Mouse (Mus musculus): ENCODE data around the gene Cacna1a.

The Cacna1a gene

DNA sequence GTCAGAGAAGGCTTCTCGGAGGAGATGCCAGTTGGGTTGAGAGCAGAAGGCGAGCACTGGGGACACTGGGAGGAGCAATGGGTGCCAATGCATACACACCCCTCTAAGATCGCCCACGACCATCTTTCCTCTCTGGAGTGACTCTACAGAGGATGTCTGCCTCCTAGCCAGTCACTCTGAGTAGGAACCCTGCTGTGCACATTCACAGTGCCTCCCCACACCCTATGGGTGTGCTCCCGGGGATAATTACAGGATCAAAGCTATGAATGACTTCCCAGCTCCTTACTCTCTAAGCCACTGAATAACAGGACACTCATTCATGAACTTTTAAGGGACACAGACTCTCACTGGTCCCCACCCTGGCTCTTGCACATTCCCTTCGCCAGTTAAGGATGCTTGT is 151.1 kb downstream of the Cacna1a start:
- DNase-seq (ENCODE audit: low spot score), result no peak

DNA sequence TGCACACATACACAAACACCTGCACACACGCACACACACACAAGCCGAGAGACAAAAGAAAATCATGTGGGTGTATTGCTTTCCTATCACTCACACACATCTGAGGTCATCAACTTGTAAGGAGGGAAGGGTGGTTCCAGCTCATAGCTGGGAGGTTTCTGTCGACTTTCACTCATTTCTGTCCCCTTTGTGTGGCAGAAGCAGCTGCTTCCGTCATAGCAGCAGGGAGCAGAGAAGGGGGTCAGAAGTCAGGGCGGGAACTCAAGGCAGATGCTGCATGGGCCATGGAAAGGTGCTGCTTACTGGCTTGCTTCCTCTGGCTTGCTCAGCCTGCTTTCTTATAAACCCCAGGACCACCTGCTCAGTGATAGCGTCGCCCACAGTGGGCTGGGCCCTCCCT is 154.2 kb downstream of the Cacna1a start:
- no peak for DNase-seq (ENCODE audit: low spot score)

DNA sequence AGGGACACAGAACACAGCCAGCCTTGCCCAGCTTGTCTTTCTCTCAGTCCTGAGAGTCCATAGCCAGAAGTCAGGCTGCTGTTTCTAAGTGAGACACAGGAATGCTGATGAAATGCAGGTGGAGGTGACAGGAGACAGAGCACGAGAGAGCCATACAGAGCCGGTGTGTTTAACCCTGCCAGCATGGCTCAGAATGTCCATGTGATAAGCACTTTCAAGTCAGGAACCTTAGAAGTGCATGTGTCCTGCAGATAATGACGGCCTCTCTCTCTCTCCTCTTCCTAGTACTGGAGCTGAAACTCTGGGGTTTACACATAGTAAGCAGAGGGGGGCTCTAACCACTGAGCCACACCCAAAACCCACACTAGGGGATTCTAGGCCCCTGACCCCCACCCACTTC is 157.3 kb downstream of the Cacna1a start:
- no peak for DNase-seq (ENCODE audit: low spot score)

DNA sequence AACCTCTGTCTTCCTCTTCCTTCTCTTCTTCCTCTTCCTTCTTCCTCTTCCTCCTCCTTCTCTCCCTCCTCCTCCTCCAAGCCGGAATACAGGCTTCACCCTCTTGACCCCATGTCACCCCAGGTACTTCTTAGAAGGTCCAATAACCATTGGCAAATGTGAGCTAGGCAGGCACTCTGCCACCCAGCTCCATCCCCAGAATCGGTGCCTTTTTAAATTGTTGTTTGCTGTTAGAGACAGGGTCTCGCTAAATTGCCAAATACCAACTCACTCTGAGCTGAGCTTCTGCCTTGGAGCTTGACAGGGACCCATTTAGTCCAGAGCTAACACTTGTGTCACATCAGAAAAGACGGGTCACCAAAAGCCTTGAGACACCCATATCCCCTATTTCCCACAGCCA is 164.2 kb downstream of the Cacna1a start:
- DNase-seq (ENCODE audit: low spot score), result no peak

DNA sequence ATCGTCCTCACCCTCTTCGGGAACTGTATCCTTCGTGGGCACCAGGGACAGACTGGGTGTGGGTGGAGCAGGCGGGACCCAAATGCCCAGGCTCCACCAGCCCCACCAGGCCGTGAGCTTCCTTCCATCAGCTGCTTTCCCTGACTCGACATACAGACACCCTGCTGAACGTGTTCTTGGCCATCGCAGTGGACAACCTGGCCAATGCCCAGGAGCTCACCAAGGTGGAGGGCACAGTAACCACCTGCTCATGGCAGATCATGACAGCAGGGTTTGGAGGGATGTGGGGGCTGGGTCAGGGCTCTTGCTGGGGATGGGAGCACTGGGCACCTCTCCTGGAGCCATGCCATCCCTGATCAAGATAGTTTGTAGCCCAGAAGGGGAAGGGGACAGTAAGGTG is 164.9 kb downstream of the Cacna1a start:
- DNase-seq (ENCODE audit: low spot score), result no peak

DNA sequence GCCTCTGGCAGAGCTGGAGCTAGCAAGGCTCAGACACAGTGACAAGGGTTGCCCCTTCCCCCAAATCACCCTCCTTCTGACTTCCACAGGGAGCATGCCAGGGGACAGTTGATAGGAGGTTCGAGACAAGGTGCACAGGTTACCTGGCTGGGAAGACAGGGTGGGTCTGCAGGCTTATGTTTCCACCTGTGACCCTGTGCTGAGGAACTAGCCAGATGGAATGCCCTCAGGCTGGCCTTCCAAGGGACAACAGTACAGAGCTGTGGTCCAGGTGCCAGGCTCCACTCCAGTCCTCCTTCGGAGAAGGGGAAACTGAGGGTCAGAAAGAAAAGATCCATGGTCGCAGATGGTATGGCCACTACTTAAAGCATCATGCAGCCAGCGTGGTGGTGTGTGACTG is 165.4 kb downstream of the Cacna1a start:
- no peak for DNase-seq (ENCODE audit: low spot score)

DNA sequence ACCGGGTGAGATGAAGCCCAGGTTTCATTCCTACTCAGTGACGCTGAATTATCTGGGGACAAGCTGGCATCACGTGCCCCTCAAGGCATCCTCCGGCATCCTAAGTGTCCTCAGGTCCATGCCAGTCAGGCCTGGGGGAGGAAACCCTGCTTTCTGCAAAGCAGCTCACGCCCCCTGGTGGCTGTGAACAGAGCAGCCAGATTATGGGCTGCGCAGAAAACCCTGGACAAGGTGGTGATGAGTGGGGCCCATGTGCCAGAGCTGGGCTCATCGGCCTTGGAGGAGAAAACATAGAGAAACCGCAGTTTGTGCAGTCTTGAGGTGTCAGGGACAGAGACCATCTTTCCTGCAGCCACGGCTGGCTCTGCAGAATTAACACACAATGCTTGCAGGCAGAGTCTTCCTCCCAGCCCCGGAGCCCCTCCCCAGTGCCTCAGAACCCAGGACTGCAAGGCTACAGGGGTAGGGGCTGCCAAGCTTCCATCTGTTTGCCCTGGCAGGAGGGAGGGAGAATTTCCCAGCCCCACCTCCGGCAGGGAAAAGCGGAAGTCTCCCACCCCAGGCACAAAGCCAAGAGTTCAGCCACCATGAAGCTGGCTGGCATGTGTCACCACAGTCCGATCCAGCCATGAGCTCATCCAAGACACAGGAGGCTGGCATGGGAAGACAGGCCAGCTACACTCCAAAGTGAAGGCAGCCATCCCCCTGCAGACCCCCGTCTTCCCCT is 166.2 kb downstream of the Cacna1a start:
- DNase-seq (ENCODE audit: low spot score), result peak; percentile 35

DNA sequence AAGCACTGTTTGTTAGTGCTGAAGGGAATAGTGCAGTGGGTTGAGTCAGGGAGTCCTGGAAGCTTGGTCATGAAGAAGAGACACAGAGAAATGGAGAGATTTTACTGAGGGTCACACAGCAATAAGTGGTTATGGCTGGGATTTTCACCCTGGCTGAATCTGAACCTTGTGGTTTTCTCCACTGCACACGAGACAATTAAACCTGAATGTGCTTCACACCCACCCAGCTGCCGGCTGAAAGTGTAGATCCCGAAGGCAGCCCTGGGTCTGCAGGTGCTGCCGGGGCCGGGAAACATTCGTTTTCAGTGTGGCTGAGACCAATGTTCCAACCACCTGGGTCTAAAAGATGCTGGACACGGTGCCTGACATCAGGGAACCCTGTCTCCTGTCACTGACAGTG is 167.0 kb downstream of the Cacna1a start:
- DNase-seq (ENCODE audit: low spot score), result no peak

DNA sequence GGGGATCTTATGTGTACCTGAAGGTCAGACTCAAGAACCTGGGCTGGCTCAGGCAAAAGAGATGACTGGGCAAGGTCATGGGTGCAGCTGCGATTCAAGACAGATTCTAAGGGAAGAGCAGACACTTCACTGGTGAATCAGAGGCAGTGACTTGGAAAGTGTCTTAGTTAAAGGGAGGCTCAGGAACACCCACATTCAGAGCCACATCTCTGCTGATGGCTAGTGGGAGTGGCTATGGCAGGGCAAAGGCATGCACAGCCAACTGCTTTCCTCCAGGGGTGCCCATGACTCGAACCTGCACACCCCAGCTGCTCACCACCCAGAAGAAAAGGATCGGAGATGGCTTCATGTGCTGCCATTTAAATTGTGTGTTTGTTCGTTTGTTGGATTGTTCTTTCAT is 169.7 kb downstream of the Cacna1a start:
- no peak for DNase-seq (ENCODE audit: low spot score)

DNA sequence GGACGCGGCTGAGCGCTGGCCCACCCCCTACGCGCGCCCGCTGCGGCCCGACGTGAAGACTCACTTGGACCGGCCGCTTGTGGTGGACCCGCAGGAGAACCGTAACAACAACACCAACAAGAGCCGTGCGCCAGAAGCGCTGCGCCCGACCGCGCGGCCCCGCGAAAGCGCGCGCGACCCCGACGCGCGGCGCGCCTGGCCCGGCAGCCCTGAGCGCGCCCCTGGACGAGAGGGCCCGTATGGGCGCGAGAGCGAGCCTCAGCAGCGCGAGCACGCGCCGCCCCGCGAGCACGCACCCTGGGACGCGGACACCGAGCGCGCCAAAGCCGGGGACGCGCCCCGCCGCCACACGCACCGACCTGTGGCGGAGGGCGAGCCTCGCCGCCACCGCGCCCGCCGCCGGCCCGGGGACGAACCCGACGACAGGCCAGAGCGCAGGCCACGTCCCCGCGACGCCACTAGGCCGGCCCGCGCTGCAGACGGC is 170.9 kb downstream of the Cacna1a start:
- no peak for DNase-seq (ENCODE audit: low spot score)

DNA sequence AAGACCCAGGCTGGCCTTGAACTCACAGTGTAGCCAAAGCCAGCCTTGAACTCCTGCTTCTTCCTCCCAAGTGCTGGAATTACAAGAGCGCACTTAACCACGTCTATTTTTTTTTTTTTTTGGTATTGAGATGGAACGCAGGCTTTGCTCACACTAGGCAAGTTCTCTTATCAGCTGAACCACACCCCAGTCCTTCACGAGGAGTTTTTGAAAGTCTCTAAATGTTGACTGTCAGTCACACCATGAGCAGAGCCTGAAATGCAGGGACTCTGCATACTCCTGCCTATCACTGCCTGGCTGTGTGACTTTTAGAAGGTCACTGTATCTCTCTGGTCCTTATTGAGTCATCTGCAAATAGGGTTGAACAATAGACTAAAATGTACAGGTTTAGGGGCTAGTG is 173.5 kb downstream of the Cacna1a start:
- DNase-seq (ENCODE audit: low spot score), result no peak

DNA sequence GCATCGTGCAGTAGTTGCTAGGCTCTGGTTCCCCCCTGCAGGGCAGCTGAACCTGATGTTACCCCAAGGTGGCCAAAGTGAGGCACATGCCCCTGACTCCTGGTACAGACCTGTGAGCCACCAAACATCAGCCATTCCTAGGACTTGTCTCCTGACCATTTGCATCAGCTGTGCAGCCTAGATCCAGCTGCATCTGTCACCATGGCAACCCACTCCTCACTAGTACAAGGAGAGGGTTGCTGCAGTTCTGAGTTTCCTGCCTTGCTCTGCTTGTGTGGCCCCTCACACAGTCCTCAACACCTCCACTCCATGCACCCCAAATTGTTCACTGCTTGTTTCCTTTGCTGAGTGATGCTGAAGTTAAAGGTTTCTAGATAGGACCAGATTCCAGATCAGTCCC is 175.8 kb downstream of the Cacna1a start:
- no peak for DNase-seq (ENCODE audit: low spot score)

DNA sequence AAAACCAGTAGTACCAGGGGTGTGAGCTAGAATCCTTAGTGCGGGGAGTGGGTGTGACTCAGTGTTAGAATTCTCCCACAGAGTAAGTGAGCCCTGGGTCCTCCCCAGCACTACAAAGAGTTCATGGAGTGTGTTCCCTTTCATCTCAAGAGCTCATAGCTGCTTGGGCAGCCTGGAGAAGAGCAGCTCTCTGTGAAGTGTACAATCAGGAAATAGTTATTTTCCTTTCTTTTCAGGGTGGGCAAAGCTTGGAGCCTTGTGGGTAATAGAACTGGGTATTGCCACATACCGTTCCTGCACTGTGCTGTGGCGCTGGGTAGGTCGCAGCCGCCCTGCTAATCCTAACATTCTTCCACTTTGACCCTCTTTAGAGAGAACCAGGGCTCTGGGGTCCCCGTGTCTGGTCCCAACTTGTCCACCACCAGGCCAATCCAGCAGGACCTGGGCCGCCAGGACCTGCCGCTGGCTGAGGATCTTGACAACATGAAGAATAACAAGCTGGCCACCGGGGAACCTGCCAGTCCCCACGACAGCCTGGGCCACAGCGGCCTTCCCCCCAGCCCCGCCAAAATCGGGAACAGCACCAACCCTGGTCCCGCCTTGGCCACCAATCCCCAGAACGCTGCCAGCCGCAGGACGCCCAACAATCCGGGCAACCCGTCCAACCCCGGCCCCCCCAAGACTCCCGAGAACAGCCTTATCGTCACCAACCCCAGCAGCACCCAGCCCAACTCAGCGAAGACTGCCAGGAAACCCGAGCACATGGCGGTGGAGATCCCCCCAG is 177.5 kb downstream of the Cacna1a start:
- DNase-seq (ENCODE audit: low spot score), result peak; percentile 35

DNA sequence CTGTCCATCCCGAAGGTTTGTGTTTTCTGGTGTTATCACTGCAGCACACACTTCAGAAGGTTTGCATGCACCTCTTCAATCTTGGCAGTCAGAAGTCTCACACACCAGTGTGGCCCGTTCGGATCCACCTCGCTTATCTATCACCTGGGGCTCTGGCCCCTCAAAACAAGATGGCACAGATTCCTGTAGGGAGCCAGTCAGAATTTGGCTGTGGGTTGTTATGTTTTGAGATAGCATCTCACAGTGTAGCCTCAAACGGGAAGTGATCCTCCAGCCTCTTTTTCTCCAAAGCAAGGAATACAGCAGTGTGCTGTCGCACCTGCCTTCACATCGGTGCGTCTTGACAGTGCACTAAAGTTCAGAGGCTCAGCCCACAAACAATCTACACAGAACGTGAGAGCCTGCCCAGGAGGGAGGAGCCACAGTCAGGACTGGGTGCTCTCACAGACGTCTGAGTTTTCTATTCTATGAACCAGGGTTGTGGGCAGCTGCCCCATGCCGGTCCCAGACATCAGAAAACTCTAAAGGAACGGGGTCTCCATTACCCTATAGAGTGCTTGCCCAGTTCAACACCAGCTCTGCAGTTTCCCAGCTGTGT is 178.7 kb downstream of the Cacna1a start:
- DNase-seq (ENCODE audit: low spot score), result no peak

DNA sequence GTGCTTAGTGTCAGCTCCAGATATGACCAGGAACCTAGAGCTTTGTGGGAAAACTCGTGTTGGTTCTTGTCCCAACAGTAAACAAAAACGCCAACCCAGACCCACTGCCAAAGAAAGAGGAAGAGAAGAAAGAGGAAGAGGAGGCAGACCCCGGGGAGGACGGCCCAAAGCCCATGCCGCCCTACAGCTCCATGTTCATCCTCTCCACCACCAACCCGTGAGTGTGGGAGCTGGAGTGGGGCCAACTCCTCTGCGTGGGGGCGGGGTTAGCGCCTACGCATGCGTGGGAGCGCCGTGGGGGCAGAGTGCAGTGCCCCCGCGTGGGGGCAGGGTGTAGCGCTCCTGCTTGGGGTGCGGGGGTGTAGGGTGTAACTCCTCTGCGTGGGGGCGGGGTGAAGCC is 179.3 kb downstream of the Cacna1a start:
- peak; percentile 14 for DNase-seq (ENCODE audit: low spot score)

DNA sequence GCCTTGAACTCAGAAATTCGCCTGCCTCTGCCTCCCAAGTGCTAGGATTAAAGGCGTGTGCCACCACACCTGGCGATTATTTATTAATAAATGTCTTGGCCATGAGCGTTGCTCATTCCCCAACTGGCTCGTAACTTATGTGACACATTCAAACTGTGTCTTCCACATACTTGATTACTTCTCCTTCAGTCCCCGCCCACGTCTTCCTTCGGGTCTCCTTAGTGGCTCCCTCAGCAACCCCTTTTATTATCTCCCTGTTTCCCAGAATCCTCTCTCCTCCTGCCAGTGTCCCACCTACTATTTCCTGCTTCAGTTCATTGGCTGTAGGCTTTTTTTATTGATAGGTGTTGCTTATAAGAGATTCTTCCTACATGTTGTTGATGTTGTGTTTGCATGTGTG is 180.5 kb downstream of the Cacna1a start:
- no peak for DNase-seq (ENCODE audit: low spot score)

DNA sequence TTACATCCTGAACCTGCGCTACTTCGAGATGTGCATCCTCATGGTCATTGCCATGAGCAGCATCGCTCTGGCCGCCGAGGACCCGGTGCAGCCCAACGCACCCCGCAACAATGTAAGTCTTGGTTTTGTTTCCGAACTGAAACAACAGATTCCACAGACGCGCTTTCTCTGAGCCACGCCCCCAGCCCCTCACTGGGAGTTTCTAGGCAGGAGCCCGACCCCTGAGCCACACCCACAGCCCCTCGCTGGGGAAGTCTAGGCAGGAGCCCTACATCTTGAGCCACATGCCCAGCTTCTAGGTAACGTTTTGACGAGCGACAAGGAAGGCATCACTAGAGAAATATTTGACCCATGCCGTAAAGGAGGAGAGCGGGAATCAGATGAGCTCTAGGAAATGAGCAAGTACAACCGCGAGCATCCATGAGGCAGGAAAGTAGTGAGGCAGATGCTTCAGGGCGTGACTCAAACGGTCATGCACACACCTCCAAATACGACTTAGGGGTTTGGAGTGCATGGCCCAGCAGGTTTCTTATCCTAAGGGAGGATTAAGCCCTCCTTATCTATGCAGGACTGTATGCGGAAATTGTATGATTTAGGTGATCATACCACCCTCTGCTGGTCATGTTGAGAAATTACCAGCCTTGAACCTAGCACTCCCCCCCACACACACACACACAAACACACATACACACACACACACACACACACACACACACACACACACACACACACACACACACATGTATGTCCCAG is 181.9 kb downstream of the Cacna1a start:
- DNase-seq (ENCODE audit: low spot score), result no peak

DNA sequence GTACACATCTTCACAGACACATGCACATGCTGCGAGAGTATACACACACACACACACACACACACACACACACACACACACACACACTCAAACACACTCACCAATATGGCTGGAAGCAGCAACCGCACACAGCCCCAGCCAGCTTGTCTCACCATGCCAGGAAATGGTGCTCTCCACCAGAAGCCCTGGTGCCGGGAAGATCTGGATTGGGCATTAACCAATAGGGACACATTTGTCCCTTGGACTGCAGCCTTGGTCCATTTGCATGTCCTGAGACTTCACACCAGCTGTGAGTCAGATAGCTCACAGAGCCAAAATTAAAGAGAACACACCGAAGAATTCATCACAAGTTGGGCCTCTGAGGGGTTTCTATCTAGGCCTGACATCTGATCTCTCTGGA is 189.2 kb downstream of the Cacna1a start:
- no peak for DNase-seq (ENCODE audit: low spot score)

DNA sequence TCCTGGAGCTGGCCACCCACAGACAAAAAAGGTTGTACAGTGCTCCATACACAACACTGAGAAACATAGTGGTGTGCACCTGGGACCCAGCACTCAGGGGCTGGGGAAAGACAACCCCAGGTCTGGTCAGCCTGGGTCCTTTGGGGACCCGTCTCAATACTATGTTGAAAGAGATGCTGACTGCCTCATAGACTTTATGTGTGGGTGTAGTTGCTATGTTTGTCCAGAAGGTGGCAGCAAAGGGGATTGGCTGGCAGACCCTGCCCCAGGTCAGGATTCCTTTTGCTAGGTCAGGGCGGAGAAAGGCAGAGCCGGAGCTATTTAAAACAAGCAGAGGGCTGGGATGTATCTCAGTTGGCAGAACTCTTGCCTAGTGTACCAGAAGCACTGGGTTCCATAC is 191.4 kb downstream of the Cacna1a start:
- peak; percentile 13 for DNase-seq (ENCODE audit: low spot score)

DNA sequence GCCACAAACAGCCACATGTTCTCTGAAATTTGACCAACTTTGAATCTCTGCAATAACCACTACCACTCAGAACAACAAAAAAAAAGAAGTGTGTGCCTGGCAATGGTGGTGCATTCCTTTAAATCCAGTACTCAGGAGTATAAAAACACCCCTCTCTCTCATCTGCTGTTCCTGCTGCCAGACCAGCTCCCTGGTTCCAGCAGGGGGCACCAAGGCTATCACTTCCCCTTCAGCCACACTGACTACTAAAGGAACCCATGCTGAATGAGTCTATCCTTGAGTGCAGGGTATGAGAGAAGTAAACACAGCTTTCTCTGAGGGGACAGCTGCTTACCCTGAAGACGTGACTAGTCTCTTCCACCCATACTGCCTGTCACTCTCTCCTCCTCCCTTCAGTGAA is 197.1 kb downstream of the Cacna1a start:
- DNase-seq (ENCODE audit: low spot score), result no peak

DNA sequence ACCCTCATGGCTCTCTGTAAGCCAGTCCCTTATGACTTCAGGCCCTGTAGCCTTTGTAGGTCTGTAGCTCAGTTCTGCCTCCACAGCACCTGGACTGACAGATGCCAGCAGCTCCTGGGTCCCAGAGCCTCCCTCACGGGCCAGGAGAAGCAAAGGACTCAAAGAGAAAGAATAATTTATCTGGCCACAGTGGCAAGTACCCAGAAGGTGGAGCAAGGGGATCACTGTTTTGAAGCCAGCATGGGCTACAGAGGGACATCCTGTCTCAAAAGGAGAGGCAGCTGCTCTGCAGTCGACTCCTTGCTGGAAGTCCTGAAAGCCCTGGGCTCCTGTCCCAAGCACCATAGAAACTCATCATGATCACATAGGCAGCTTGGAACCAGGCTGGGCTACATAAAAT is 198.0 kb downstream of the Cacna1a start:
- no peak for DNase-seq (ENCODE audit: low spot score)

DNA sequence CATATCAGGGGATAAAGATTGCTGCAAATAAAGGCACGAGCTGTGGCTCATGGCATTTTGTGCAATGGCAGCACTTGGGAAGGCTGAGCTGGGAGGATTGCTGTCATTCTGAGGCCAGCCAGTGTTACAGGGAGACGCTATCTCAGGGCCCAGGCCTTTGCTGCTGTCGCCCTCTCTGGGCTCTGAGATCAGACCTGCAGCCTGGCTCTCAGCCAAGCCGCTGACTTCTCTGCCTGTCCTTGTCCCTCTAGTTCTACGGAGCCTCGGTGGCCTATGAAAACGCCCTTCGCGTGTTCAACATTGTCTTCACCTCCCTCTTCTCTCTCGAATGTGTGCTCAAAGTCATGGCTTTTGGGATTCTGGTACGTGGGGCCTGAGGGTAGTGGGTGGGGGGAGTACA is 200.3 kb downstream of the Cacna1a start:
- no peak for DNase-seq (ENCODE audit: low spot score)
